Mouse (Mus musculus) spleen, adult 18-20 months (tissue): Measurements from ENCODE around the gene Sulf2.

Experiments used
- DNase-seq, 2 experiments: peaks; one replicate each; pipeline ENCODE4 v3.0.0; 2022; ENCODE audit warnings: mixed read lengths in 2 of 2

Gene Sulf2

GRCm38 (mm10) chr2:166048852-166049251 lies 106.6 kb downstream of the Sulf2 start:
- no peak for DNase-seq

DNA sequence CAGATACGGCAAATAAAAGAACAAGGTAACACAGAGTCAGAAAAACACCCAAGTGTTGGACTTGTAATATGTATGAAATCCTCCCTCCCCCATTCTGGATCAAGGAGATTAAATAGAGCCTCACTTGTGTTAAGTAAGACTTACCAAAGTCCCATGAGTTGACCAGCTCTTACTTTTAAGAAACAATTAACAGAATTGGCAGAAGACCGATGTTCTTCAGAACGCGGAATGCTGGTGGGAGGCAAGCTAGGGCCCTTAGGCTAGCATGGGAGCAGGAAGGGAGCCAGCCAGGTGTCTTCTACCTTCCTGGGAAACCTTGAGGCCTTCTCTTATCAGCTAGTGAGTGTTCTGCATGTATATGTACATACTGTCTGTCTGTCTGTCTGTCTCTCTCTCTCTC lies 107.5 kb downstream of the Sulf2 start:
- no peak for DNase-seq

DNA sequence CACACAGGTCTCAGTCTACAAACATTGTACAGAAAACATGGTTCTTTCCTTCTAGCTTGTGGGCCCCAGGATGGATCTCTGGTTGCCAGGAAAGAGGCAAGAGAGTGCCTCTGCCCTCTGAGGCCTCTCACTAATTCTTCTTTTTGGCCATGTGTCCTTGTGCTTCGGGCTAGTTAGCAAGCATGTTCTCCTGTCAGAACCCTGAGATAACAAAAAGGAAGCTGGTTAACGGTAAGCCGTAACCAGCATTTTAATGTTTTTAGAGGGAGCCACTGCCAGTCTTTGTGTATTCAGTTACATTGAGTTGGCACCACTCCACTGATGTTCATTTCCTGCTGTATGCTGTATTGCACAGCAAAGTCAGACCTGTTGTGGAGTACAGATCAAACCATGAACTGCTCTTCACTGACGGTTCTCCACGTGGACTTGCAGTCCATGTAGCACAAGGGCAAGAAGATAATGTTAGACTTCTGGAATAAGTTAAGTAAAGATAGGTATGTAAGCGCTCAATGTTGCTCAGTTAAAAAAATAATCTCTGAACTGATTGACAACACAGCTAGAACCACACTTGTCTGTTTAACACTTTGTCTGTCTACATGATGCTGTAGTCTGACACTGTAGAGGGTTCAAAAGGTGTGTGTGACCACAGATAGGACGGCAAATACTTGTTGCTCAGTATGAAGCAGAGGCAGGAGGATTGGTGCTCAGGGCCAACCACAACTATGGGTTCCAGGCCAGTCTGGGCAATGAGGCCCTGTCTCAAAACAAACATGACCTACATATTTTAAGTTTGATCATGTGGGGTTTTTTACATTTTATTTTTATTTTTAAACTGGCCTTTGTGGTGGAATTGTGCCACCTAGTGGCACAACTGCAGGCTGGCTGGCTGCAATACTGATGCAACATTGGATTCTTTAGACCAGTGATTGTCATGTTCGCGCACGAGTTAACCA lies 109.6 kb downstream of the Sulf2 start:
- no peak for DNase-seq

DNA sequence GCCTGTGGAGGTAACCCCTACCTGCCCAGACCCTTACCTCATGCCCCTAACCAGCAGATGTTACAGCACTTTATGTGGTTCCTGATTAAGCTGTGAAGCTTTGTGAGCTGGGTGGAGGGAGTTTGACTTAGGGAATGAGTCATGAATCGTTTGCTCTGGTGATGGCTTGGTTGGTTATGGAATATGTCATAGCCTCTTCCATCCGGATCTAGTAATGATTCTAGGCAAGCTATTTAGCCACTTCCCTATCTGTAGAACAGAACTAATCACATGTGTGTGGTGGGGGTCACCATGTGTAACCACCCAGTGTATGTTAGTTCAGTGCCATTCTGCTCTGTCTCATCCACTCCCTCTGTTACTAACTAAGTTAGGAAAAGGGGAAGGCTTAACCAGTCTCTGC lies 110.5 kb downstream of the Sulf2 start:
- no peak for DNase-seq

GRCm38 (mm10) chr2:166042542-166042941 lies 112.9 kb downstream of the Sulf2 start:
- DNase-seq, result no peak

DNA sequence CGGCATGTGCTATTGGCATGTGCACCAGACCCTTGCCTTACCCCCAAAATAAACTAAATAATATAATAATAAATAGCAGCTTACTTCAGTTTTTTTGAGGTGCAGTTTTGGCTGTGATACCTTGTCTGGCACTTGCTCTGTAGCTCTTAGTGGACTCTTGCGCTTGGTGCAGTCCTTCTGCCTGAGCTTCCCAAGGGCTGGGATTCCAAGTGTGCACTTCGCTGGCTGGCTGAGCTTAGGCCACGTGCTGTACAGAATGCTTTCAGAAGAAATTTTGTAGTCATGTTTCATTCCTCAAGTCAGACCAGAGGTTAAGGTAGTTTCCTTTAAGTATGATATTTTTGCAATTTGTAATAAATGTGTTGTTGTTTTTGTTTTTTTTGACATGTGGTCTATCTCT lies 115.8 kb downstream of the Sulf2 start:
- no peak for DNase-seq

- DNase-seq, result peak; percentile 54 to 68
Measured at GRCm38 (mm10) chr2:166035725-166036124, 119.7 kb downstream of the Sulf2 start.

GRCm38 (mm10) chr2:166034967-166035490 lies 120.4 kb downstream of the Sulf2 start:
- no peak for DNase-seq

DNA sequence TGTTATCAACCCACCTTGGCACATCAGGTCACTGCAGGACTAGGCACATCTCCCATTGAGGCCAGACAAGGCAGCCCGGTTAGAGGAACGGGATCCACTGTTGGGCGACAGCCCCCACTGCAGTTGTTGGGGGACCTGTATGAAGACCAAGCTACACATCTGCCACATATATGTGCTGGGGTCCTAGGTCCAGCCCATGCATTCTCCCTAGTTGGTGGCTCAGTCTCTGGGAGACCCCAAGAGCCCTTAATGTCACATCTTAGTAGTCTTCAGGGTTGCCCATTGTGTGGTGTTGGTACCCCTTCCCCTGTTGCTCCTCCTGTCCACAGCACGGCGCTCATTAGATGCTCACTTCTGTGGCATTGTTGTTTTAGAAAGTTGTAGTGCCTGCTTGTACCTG lies 122.8 kb downstream of the Sulf2 start:
- no peak for DNase-seq

- peak; percentile 14 to 29 for DNase-seq
Measured at GRCm38 (mm10) chr2:166031120-166031929, 124.1 kb downstream of the Sulf2 start.

GRCm38 (mm10) chr2:166030256-166030995 lies 125.0 kb downstream of the Sulf2 start:
- peak in 1 of 2 experiments; percentile 30 for DNase-seq

DNA sequence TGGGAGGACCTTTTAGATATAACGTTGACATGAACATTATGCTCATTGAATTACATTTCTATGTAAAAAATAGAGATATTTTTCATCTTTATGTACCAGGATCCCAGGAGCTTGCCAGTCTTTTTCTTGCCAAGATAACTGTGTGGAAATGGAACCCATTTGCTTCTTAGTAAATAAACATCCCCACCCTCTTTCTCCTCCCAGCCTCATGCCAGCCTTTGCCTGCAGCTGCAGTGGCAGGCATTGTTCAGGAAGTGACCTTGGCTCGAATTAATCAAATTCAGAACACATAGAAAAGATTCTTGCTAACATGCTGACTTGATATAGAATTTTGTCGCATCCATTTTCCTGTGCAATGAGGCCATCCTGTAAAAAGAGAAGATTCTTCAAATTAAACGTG lies 126.2 kb downstream of the Sulf2 start:
- DNase-seq, result no peak

DNA sequence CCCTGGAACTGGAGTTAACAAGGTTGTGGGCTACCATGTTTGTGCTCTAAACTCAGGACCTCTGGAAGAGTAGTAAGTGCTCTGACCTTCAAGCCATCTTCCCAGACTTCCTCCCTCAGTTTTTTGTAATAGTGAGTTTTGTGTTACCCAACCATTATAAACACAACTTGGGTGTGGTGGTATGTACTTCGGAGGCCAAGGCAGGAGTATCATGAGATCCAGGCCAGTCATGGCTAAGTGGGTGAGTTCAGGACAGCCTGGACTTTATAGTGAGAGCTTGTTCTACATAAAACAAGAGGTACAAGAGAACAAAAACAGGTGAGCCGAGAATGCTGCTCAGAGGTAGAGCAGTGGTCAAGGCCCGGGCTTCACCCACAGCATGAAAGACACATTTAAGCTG lies 127.6 kb downstream of the Sulf2 start:
- no peak for DNase-seq

DNA sequence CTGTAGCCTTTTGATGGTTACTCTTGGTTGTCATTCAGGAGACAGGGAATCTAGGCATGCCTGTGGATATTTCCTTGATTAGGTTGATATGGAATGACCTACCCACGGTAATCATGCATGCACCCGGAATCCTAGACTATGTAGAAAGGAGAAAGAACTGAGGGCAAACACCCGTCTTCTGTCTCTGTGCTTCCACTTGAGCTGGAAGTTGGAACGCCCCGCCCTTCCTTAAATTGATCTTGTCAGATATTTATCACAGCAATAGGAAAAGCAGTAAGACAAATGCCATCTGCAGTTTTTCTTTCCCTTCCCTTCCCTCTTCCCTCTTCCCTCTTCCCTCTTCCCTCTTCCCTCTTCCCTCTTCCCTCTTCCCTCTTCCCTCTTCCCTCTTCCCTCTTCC lies 129.5 kb downstream of the Sulf2 start:
- no peak for DNase-seq

DNA sequence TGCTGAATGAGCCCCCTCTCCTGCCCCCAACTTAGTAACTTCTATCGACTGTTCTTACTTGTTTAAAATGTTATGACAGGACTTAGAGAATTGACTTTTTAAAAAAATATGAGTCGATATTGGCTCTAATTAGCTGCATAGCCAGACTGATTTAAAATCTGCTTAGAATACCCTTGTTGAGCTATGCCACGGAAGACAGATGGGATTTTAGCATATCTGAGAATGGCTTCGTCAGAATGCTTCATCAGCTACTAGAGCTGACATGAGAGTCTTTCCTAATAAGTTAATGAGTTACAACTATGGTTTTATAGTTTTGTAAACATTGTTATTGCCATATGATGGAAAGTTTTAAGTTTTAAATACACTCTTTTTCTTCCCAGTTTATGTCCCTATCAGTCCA lies 130.8 kb downstream of the Sulf2 start:
- no peak for DNase-seq

DNA sequence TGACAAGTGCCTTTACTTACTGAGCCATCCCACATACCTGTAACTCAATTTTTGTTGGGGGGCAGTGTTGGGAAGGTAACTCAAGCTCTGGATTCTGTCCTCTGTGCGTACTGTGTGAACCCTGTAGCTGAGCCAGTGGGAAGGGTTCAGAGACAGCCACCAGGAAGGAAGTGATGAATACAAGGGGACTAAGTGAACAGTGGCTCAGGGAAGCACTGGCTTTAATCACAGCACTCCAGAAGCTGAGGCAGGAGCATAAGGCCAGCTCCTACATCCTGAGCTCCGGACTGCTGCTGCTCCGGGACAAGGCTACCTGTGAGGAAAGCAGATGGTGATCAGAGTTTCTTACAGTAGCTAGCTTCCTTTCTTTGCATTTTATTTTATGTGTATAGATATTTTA lies 131.4 kb downstream of the Sulf2 start:
- no peak for DNase-seq
